Mouse (Mus musculus) liver, embryonic 15.5 days (tissue): ENCODE data around the gene Osbpl6. TPM values are rescaled to one million over a fixed set of nuclear protein-coding genes. Genes with fewer than 3 reads are reported as not detected.
A peak's percentile ranks its signal among the peaks of the same experiment; 100 is the strongest.

Source experiments
- ATAC-seq: fragments of 200-750 bp; cut with Nextera tagmentation; 2 replicates; pipeline ENCODE4 v1.8.0; 2017; ENCODE audit warnings: moderate number of reproducible peaks, mild to moderate bottlenecking, moderate library complexity; ENCODE audit not compliant: insufficient read depth
- H3K27ac ChIP-seq: fragments of 300-500 bp; sonication (generic); replicated peaks from 2 replicates; pipeline ENCODE4 v1.5.1; 2015; ENCODE audit warnings: mild to moderate bottlenecking, inconsistent platforms
- H3K27me3 ChIP-seq: fragments of 300-500 bp; sonication (generic); 2 replicates; pipeline ENCODE4 v1.6.1; 2015; ENCODE audit warnings: mild to moderate bottlenecking, inconsistent platforms
- H3K36me3 ChIP-seq: fragments of 300-500 bp; sonication (generic); replicated peaks from 2 replicates; pipeline ENCODE4 v1.6.1; 2015; ENCODE audit warnings: moderate library complexity, mild to moderate bottlenecking, inconsistent platforms
- H3K4me1 ChIP-seq: fragments of 300-500 bp; sonication (generic); replicated peaks from 2 replicates; pipeline ENCODE4 v1.6.1; 2015; ENCODE audit warnings: inconsistent platforms
- H3K4me2 ChIP-seq: fragments of 300-500 bp; sonication (generic); 2 replicates; pipeline ENCODE4 v1.6.1; 2015; ENCODE audit warnings: moderate library complexity, mild to moderate bottlenecking, inconsistent platforms
- H3K4me3 ChIP-seq: fragments of 300-500 bp; sonication (generic); replicated peaks from 2 replicates; pipeline ENCODE4 v1.5.1; 2015; ENCODE audit warnings: mild to moderate bottlenecking, inconsistent platforms
- H3K9ac ChIP-seq: fragments of 300-500 bp; sonication (generic); 2 replicates; pipeline ENCODE4 v1.6.1; 2015; ENCODE audit warnings: moderate library complexity, mild to moderate bottlenecking, inconsistent platforms
- H3K9me3 ChIP-seq: fragments of 300-500 bp; sonication (generic); replicated peaks from 2 replicates; pipeline ENCODE4 v1.6.1; 2016; ENCODE audit warnings: inconsistent platforms
- WGBS: fragments of 180-500 bp; shearing (Covaris S2); methylation state at CpG from one replicate; pipeline ENCODE4 v1.1.7; 2015; ENCODE audit warnings: mixed read lengths; ENCODE audit not compliant: insufficient replicate concordance; 5-methylcytosine and 5-hydroxymethylcytosine counted together
- polyA plus RNA-seq: library from polyadenylated mRNA; unstranded; fragments of >200 nt; fragmentation: Nextera tagmentation; extraction: Ambion mirVana; gene quantifications from 2 replicates; pipeline ENCODE4 v1.2.1, GENCODE M21; 2015

Osbpl6 gene
- 0.31 and 0.44 TPM in 2 replicates for polyA plus RNA-seq

- Histone ChIP-seq H3K9ac (no peak within 1 kb of the TSS; the same call in 1 of the 2 replicates), H3K4me2 (peak within 1 kb of the TSS; percentile 73), H3K4me1 (0 out of 2 replicates have a peak, but pooled peaks cover 3% of the 10 kb centered on the region), H3K4me3 (peak within 1 kb of the TSS; percentile 58), H3K27ac (no peak within 1 kb of the TSS), H3K36me3 (no peaks in the 10 kb centered on the region), H3K9me3 (no peaks in the 10 kb centered on the region), H3K27me3 (peaks cover 81% of the 10 kb centered on the region)
- under 1% methylated on average over 86 of the region's 89 CpGs for WGBS
- peak; percentile 73 for ATAC-seq
Measured at GRCm38 (mm10) chr2:76406151-76406936, at the start of gene Osbpl6. Gene Osbpl6, plus strand, starts transcription at chr2:76406508.

GRCm38 (mm10) chr2:76360226-76360625 is 46.1 kb upstream of the Osbpl6 start, which contains the start of gene Cyct:
Gene Cyct, minus strand, starts transcription at chr2:76360450.
- H3K27ac ChIP-seq: no peak within 1 kb of the TSS
- H3K27me3 ChIP-seq: no peaks in the 10 kb centered on the region
- no peak within 1 kb of the TSS for H3K4me2 ChIP-seq
- no peaks in the 10 kb centered on the region for H3K36me3 ChIP-seq
- no peaks in the 10 kb centered on the region for H3K4me1 ChIP-seq
- H3K4me3 ChIP-seq: no peak within 1 kb of the TSS
- WGBS: 76% methylated on average over 11 of the region's 11 CpGs
- H3K9me3 ChIP-seq: no peaks in the 10 kb centered on the region
- ATAC-seq: no peak
- no peak within 1 kb of the TSS for H3K9ac ChIP-seq

- Histone ChIP-seq H3K4me3 (no peak overlapping the region), H3K36me3 (no peaks in the 10 kb centered on the region), H3K4me1 (no peaks in the 10 kb centered on the region), H3K27ac (no peak overlapping the region), H3K27me3 (no peaks in the 10 kb centered on the region), H3K9me3 (no peaks in the 10 kb centered on the region), H3K9ac (no peak overlapping the region), H3K4me2 (no peak overlapping the region)
- WGBS: 39% methylated on average over 2 of the region's 2 CpGs
- no peak for ATAC-seq
Measured at GRCm38 (mm10) chr2:76362111-76362510, 44.2 kb upstream of the Osbpl6 start.

GRCm38 (mm10) chr2:76365811-76366210 is 40.5 kb upstream of the Osbpl6 start:
- Histone ChIP-seq H3K4me3 (no peak overlapping the region), H3K4me1 (peaks cover 12% of the 10 kb centered on the region), H3K9me3 (no peaks in the 10 kb centered on the region), H3K27me3 (no peaks in the 10 kb centered on the region), H3K4me2 (no peak overlapping the region), H3K36me3 (no peaks in the 10 kb centered on the region), H3K9ac (no peak overlapping the region), H3K27ac (no peak overlapping the region)
- ATAC-seq: no peak
- WGBS: 49% methylated on average over 4 of the region's 4 CpGs

GRCm38 (mm10) chr2:76367188-76367922 is 39.0 kb upstream of the Osbpl6 start:
- WGBS: 13% methylated on average over 9 of the region's 9 CpGs
- ATAC-seq: no peak
- Histone ChIP-seq H3K9ac (no peak overlapping the region), H3K4me1 (peaks cover 28% of the 10 kb centered on the region), H3K36me3 (peaks cover 4% of the 10 kb centered on the region; the same call in 1 of the 2 replicates), H3K27ac (no peak overlapping the region), H3K4me3 (no peak overlapping the region), H3K9me3 (no peaks in the 10 kb centered on the region), H3K27me3 (no peaks in the 10 kb centered on the region), H3K4me2 (no peak overlapping the region)

GRCm38 (mm10) chr2:76368861-76369660 is 37.2 kb upstream of the Osbpl6 start:
- peak overlapping the region; percentile 95 for H3K4me2 ChIP-seq

GRCm38 (mm10) chr2:76369821-76370655 is 36.3 kb upstream of the Osbpl6 start, which contains the start of gene Rbm45:
Gene Rbm45, plus strand, starts transcription at chr2:76369984.
- peak within 1 kb of the TSS; percentile 90 for H3K27ac ChIP-seq
- H3K9ac ChIP-seq: peak within 1 kb of the TSS; percentile 78
- H3K27me3 ChIP-seq: no peaks in the 10 kb centered on the region
- peaks cover 27% of the 10 kb centered on the region for H3K36me3 ChIP-seq
- peaks cover 28% of the 10 kb centered on the region for H3K4me1 ChIP-seq
- peak within 1 kb of the TSS; percentile 88 for H3K4me3 ChIP-seq
- peak within 1 kb of the TSS; percentile 95 for H3K4me2 ChIP-seq
- under 1% methylated on average over 61 of the region's 61 CpGs for WGBS
- peak; percentile 92 for ATAC-seq
- H3K9me3 ChIP-seq: no peaks in the 10 kb centered on the region

More at GRCm38 (mm10) chr2:76368861-76369660, 37.2 kb upstream of the Osbpl6 start:
- no peak overlapping the region for H3K27ac ChIP-seq
- no peaks in the 10 kb centered on the region for H3K9me3 ChIP-seq
- H3K4me1 ChIP-seq: peaks cover 28% of the 10 kb centered on the region
- no peaks in the 10 kb centered on the region for H3K27me3 ChIP-seq
- H3K36me3 ChIP-seq: peaks cover 18% of the 10 kb centered on the region
- no peak for ATAC-seq
- WGBS: 49% methylated on average over 13 of the region's 13 CpGs
- H3K4me3 ChIP-seq: peak overlapping the region; percentile 88
- 0 out of 2 replicates have a peak overlapping the region, but pooled peaks have one; percentile 78 for H3K9ac ChIP-seq

- Histone ChIP-seq H3K27me3 (no peaks in the 10 kb centered on the region), H3K4me2 (peak overlapping the region; percentile 95), H3K4me3 (peak overlapping the region; percentile 88), H3K4me1 (peaks cover 28% of the 10 kb centered on the region), H3K36me3 (peaks cover 31% of the 10 kb centered on the region), H3K27ac (peak overlapping the region; percentile 90; the same call in 1 of the 2 replicates), H3K9me3 (no peaks in the 10 kb centered on the region), H3K9ac (peak overlapping the region; percentile 78)
- peak; percentile 23 for ATAC-seq
- under 1% methylated on average over 7 of the region's 7 CpGs for WGBS
Measured at GRCm38 (mm10) chr2:76370656-76370922, 35.7 kb upstream of the Osbpl6 start.

- no peak overlapping the region for H3K4me3 ChIP-seq
- no peaks in the 10 kb centered on the region for H3K27me3 ChIP-seq
- WGBS: 29% methylated on average over 4 of the region's 4 CpGs
- H3K27ac ChIP-seq: peak overlapping the region; percentile 21; the same call in 1 of the 2 replicates
- H3K9me3 ChIP-seq: no peaks in the 10 kb centered on the region
- H3K9ac ChIP-seq: no peak overlapping the region
- H3K36me3 ChIP-seq: peaks cover 43% of the 10 kb centered on the region
- peak overlapping the region; percentile 4; the same call in 1 of the 2 replicates for H3K4me2 ChIP-seq
- H3K4me1 ChIP-seq: peaks cover 27% of the 10 kb centered on the region
- ATAC-seq: peak; percentile 49
Measured at GRCm38 (mm10) chr2:76372244-76372643, 34.1 kb upstream of the Osbpl6 start.

GRCm38 (mm10) chr2:76374544-76375206 is 31.6 kb upstream of the Osbpl6 start:
- peaks cover 65% of the 10 kb centered on the region for H3K36me3 ChIP-seq
- no peak overlapping the region for H3K4me3 ChIP-seq
- 87% methylated on average over 6 of the region's 6 CpGs for WGBS
- H3K9me3 ChIP-seq: no peaks in the 10 kb centered on the region
- H3K4me1 ChIP-seq: peaks cover 17% of the 10 kb centered on the region
- no peak overlapping the region for H3K27ac ChIP-seq
- H3K4me2 ChIP-seq: no peak overlapping the region
- no peak overlapping the region for H3K9ac ChIP-seq
- ATAC-seq: no peak
- no peaks in the 10 kb centered on the region for H3K27me3 ChIP-seq
